Mouse (Mus musculus) embryonic facial prominence, embryonic 14.5 days (tissue): ENCODE measurements at regions not wholly inside any gene's neighbourhood (a gene's known extent, or its start where the extent isn't known, plus 50 kb on each side); places are given as distances from the start of the nearest gene placed in this dataset.
A peak's percentile ranks its signal among the peaks of the same experiment; 100 is the strongest.

Source experiments
- ATAC-seq: fragments of 200-750 bp; cut with Nextera tagmentation; 2 replicates; pipeline ENCODE4 v1.8.0; 2017; ENCODE audit warnings: low read depth, moderate number of reproducible peaks, moderate TSS enrichment
- DNase-seq: peaks from one replicate; pipeline ENCODE4 v3.0.0-alpha.2; 2015; ENCODE audit warnings: low spot score
- H3K27ac ChIP-seq: fragments of 300-500 bp; sonication (generic); replicated peaks from 2 replicates; pipeline ENCODE4 v1.5.1; 2014; ENCODE audit warnings: low read depth, mild to moderate bottlenecking, low read length, moderate library complexity
- H3K27me3 ChIP-seq: fragments of 300-500 bp; sonication (generic); replicated peaks from 2 replicates; pipeline ENCODE4 v1.6.1; 2014; ENCODE audit warnings: low read length; ENCODE audit not compliant: control insufficient read depth, insufficient read depth
- H3K36me3 ChIP-seq: fragments of 300-500 bp; sonication (generic); 2 replicates; pipeline ENCODE4 v1.6.1; 2014; ENCODE audit warnings: low read length, mixed read lengths; ENCODE audit not compliant: control insufficient read depth, insufficient read depth
- H3K4me1 ChIP-seq: fragments of 300-500 bp; sonication (generic); 2 replicates; pipeline ENCODE4 v1.6.1; 2014; ENCODE audit warnings: antibody characterized with exemption, low read length; ENCODE audit not compliant: control insufficient read depth, insufficient read depth
- H3K4me2 ChIP-seq: fragments of 300-500 bp; sonication (generic); 2 replicates; pipeline ENCODE4 v1.6.1; 2014; ENCODE audit warnings: low read depth, mild to moderate bottlenecking, low read length, moderate library complexity, mixed read lengths
- H3K4me3 ChIP-seq: fragments of 300-500 bp; sonication (generic); 2 replicates; pipeline ENCODE4 v1.5.1; 2014; ENCODE audit warnings: low read depth, mild to moderate bottlenecking, low read length
- H3K9ac ChIP-seq: fragments of 300-500 bp; sonication (generic); 2 replicates; pipeline ENCODE4 v1.6.1; 2014; ENCODE audit warnings: low read depth, mild to moderate bottlenecking, low read length, moderate library complexity, mixed read lengths
- H3K9me3 ChIP-seq: fragments of 300-500 bp; sonication (generic); 2 replicates; pipeline ENCODE4 v1.6.1; 2016; ENCODE audit warnings: low read length; ENCODE audit not compliant: control insufficient read depth
- WGBS: fragments of 180-500 bp; shearing (Covaris S2); extraction: QIAGEN DNeasy Blood & Tissue Kit; methylation state at CpG from one replicate; pipeline ENCODE4 v1.1.7; 2014; 5-methylcytosine and 5-hydroxymethylcytosine counted together

- H3K27me3 ChIP-seq = no peaks in the 10 kb centered on the region
- H3K4me2 ChIP-seq = no peak overlapping the region
- no peaks in the 10 kb centered on the region for H3K4me1 ChIP-seq
- no peak overlapping the region for H3K4me3 ChIP-seq
- no peak for DNase-seq
- H3K9me3 ChIP-seq = no peaks in the 10 kb centered on the region
- ATAC-seq = no peak
- no peak overlapping the region for H3K9ac ChIP-seq
- H3K36me3 ChIP-seq = no peaks in the 10 kb centered on the region
- 34% methylated on average over 1 of the region's 1 CpGs for WGBS
- no peak overlapping the region for H3K27ac ChIP-seq
These were observed 73.8 kb upstream of the Marcks start for GRCm38 (mm10) chr10:37212350-37213035.

GRCm38 (mm10) chr10:37211305-37211704, 72.6 kb upstream of the Marcks start:
- DNase-seq = no peak
- Histone ChIP-seq H3K27ac (no peak overlapping the region), H3K4me2 (no peak overlapping the region), H3K9ac (no peak overlapping the region), H3K36me3 (no peaks in the 10 kb centered on the region), H3K9me3 (no peaks in the 10 kb centered on the region), H3K4me3 (no peak overlapping the region), H3K4me1 (no peaks in the 10 kb centered on the region), H3K27me3 (no peaks in the 10 kb centered on the region)
- 85% methylated on average over 3 of the region's 3 CpGs for WGBS
- ATAC-seq = no peak

DNA sequence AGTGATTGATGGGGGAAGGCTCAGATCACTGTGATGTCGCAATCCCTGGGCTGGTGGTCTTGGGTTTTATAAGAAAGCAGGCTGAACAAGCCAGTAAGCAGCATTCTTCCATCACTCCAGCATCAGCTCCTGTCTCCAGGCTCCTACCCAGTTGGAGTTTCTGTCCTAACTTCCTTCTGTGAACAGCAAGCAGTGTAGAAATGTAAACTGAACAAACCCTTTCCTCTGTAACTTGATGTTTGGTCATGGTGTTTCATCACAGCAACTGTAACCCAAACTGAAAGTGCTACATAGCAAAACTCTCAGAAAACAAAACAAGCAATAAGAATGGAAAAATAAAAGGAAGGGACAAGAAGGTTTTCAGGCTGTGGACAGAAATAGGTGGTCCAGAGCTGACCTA, 71.5 kb upstream of the Marcks start:
- DNase-seq (no peak), ATAC-seq (no peak)
- no peaks in the 10 kb centered on the region for H3K9me3 ChIP-seq
- no peaks in the 10 kb centered on the region for H3K27me3 ChIP-seq
- 89% methylated on average over 1 of the region's 1 CpGs for WGBS
- H3K4me1 ChIP-seq = no peaks in the 10 kb centered on the region
- no peak overlapping the region for H3K27ac ChIP-seq
- no peak overlapping the region for H3K4me3 ChIP-seq
- H3K9ac ChIP-seq = no peak overlapping the region
- H3K36me3 ChIP-seq = no peaks in the 10 kb centered on the region
- no peak overlapping the region for H3K4me2 ChIP-seq

GRCm38 (mm10) chr10:37206986-37207385, 68.3 kb upstream of the Marcks start:
- no peaks in the 10 kb centered on the region for H3K9me3 ChIP-seq
- ATAC-seq (no peak), DNase-seq (no peak)
- H3K27ac ChIP-seq = no peak overlapping the region
- H3K9ac ChIP-seq = no peak overlapping the region
- no peak overlapping the region for H3K4me3 ChIP-seq
- no peaks in the 10 kb centered on the region for H3K4me1 ChIP-seq
- no peak overlapping the region for H3K4me2 ChIP-seq
- H3K27me3 ChIP-seq = no peaks in the 10 kb centered on the region
- no peaks in the 10 kb centered on the region for H3K36me3 ChIP-seq
- WGBS = 82% methylated on average over 1 of the region's 1 CpGs

- Histone ChIP-seq H3K4me2 (no peak overlapping the region), H3K9ac (no peak overlapping the region), H3K27ac (no peak overlapping the region), H3K36me3 (no peaks in the 10 kb centered on the region), H3K27me3 (no peaks in the 10 kb centered on the region), H3K4me3 (no peak overlapping the region), H3K9me3 (no peaks in the 10 kb centered on the region), H3K4me1 (no peaks in the 10 kb centered on the region)
- WGBS = 67% methylated on average over 4 of the region's 4 CpGs
- no peak for ATAC-seq
- DNase-seq = no peak
These were observed 67.8 kb upstream of the Marcks start for GRCm38 (mm10) chr10:37206546-37206945.

DNA sequence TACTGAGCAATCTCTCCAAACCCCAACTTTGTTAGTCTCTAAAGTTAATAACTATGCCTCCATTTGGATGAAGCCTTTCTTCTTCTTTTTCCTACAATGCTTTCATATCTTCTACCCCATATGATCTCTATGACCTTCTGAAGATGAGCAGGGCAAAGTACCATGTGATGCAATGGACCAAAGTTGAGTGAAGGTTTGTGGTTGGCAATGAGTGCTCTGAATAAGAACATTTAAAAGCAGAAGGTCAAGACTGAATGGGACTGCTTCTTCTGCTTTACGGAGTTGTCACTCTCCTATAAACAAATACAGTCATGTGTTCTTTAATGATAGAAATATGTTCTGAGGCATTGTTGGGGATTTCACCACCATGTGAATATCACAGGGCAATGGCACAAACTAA, 65.0 kb upstream of the Marcks start:
- DNase-seq = no peak
- no peak overlapping the region for H3K9ac ChIP-seq
- 85% methylated on average over 1 of the region's 1 CpGs for WGBS

DNA sequence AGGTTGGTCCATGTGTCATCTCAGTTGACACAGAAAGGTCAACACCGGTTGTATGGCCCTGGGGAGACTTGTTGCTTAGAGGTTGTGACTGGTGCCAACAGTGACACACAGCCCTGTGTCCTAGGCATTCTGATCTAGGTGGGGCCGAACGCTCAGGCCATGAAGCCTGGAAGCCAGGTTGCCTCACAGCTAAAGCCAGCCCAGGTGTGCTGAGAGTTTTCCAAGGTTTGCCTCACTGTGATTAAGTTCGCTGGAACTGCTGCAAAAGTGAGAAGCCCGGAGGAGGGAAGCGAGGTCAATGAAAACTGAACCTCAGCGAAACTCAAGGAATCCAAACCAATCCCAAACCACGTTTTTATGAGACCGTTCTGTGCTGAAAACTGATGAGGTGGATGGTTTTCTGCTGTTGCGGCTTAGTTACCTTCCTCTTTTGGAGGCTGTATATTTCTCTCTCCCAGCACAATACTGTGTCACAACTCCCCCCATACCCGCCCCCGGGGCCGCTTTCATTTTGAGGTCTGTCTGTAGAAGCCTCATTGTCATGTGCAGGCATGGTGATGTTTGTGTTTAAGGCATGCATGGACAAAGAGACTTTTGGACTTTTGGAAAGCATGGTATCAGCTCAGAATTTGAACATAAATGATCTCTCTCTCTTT, 56.2 kb upstream of the Marcks start:
- H3K27ac ChIP-seq = peak overlapping the region; percentile 71
- DNase-seq (peak; percentile 67), ATAC-seq (peak; percentile 41)

More for the DNA sequence above, 65.0 kb upstream of the Marcks start:
- no peak overlapping the region for H3K4me3 ChIP-seq
- no peak overlapping the region for H3K27ac ChIP-seq
- no peak overlapping the region for H3K4me2 ChIP-seq
- ATAC-seq = no peak
- no peaks in the 10 kb centered on the region for H3K27me3 ChIP-seq
- H3K4me1 ChIP-seq = no peaks in the 10 kb centered on the region
- no peaks in the 10 kb centered on the region for H3K9me3 ChIP-seq
- no peaks in the 10 kb centered on the region for H3K36me3 ChIP-seq

GRCm38 (mm10) chr10:37194131-37194797, 55.5 kb upstream of the Marcks start:
- H3K9me3 ChIP-seq = no peaks in the 10 kb centered on the region
- H3K4me2 ChIP-seq = no peak overlapping the region
- DNase-seq (peak; percentile 75), ATAC-seq (peak; percentile 63; the same call in 1 of the 2 replicates)
- H3K27me3 ChIP-seq = no peaks in the 10 kb centered on the region
- H3K27ac ChIP-seq = peak overlapping the region; percentile 71
- no peak overlapping the region for H3K9ac ChIP-seq
- no peaks in the 10 kb centered on the region for H3K36me3 ChIP-seq
- WGBS = 74% methylated on average over 15 of the region's 15 CpGs
- H3K4me3 ChIP-seq = no peak overlapping the region
- H3K4me1 ChIP-seq = no peaks in the 10 kb centered on the region

More for the DNA sequence above, 56.2 kb upstream of the Marcks start:
- no peaks in the 10 kb centered on the region for H3K9me3 ChIP-seq
- 72% methylated on average over 13 of the region's 13 CpGs for WGBS
- H3K27me3 ChIP-seq = no peaks in the 10 kb centered on the region
- no peaks in the 10 kb centered on the region for H3K36me3 ChIP-seq
- H3K4me3 ChIP-seq = no peak overlapping the region
- no peaks in the 10 kb centered on the region for H3K4me1 ChIP-seq
- no peak overlapping the region for H3K9ac ChIP-seq
- H3K4me2 ChIP-seq = no peak overlapping the region
